In the genomic region with DNA sequence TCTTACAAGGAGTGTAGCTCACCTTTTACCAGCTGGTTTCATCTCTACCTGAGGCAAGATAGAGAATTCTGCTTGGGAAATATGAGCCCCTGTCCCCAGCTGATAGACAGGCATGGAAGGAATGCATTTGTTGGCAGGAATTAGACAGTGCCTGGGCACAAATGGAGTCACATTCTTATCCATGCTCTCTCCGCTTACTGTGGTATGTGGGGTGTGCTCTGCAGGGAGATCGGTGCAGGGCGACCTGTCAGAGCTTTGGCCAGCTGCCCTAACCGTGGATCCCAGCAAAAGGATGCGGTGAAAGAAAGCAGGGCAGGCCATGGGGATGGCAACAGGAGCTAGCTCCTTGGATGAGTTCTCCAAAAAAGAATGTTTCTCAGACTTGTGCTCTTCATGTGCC, we compare ENCODE assay signal across 21 mouse cellular contexts.
A peak's percentile ranks its signal among the peaks of the same experiment; 100 is the strongest.
DNase-seq lines count a peak whose midpoint lies in the region; ATAC-seq and TF ChIP-seq lines count a peak whose summit lies in the region.
"Had no signal": no experiment of that assay in that cellular context is flagged by ENCODE, and none has a peak within 500 bp of the region (broad histone marks: within the 10 kb centered on the region; RNA-seq: fewer than 3 reads in every experiment).

No protein-coding gene starts in this region.

- no peak for TF ChIP-seq CTCF in heart, postnatal 0 days (IDR thresholded peaks at IDR 0.05; ENCODE audit: low read depth)
- no peak for TF ChIP-seq CTCF in midbrain, postnatal 0 days (IDR thresholded peaks at IDR 0.05)

- peak; percentile 30 for DNase-seq in kidney, postnatal 10 days
- DNase-seq in kidney, adult 8-10 months = no peak
- peak; percentile 72 for DNase-seq in Muller cell, postnatal 12 days (ENCODE audit: inconsistent ontology term)
- no peak for DNase-seq in heart, embryonic 10.5 days (ENCODE audit: low spot score)
- peak; percentile 87 for DNase-seq in heart, postnatal 0 days (ENCODE audit: low spot score)
- no peak for DNase-seq in hindbrain, embryonic 10.5 days (ENCODE audit: low spot score)
- no peak for DNase-seq in midbrain, postnatal 0 days (ENCODE audit: low spot score)
- DNase-seq: adrenal gland, adult 2 months; cerebellum, adult 9-10 months; gastrocnemius, postnatal 36 days; right cerebral cortex, postnatal 14 days; thymus, postnatal 36 days had no signal

- H3K4me1 ChIP-seq in heart, embryonic 10.5 days = peaks cover 52% of the 10 kb centered on the region
- peaks cover 43% of the 10 kb centered on the region for H3K4me1 ChIP-seq in heart, postnatal 0 days (ENCODE audit: control insufficient read depth, insufficient read depth)
- H3K4me1 ChIP-seq in hindbrain, embryonic 10.5 days (replicated peaks) = peaks cover 18% of the 10 kb centered on the region
- no peaks in the 10 kb centered on the region for H3K4me1 ChIP-seq in midbrain, postnatal 0 days (ENCODE audit: insufficient read depth, low read length)

- H3K36me3 ChIP-seq in heart, embryonic 10.5 days = no peaks in the 10 kb centered on the region
- H3K36me3 ChIP-seq in heart, postnatal 0 days (replicated peaks; ENCODE audit: control insufficient read depth, insufficient read depth, low read length) = no peaks in the 10 kb centered on the region
- no peaks in the 10 kb centered on the region for H3K36me3 ChIP-seq in hindbrain, embryonic 10.5 days
- no peaks in the 10 kb centered on the region for H3K36me3 ChIP-seq in midbrain, postnatal 0 days (ENCODE audit: insufficient read depth, low read length)
- H3K36me3 ChIP-seq: embryonic facial prominence, embryonic 13.5 days; hindbrain, embryonic 13.5 days; limb, embryonic 13.5 days; lung, embryonic 15.5 days; midbrain, embryonic 12.5 days; neural tube, embryonic 13.5 days had no signal

- peak; percentile 75 for TF ChIP-seq EP300 in heart, postnatal 0 days (IDR thresholded peaks at IDR 0.05; ENCODE audit: low read depth)

- H3K9ac ChIP-seq in heart, postnatal 0 days (replicated peaks; ENCODE audit: low read depth, low read length) = no peak overlapping the region
- no peak overlapping the region for H3K9ac ChIP-seq in midbrain, postnatal 0 days (replicated peaks; ENCODE audit: low read length, poor library complexity, severe bottlenecking)
- H3K9ac ChIP-seq: embryonic facial prominence, embryonic 13.5 days; hindbrain, embryonic 13.5 days; limb, embryonic 13.5 days; liver, embryonic 14.5 days; lung, embryonic 15.5 days; midbrain, embryonic 12.5 days; neural tube, embryonic 13.5 days had no signal

- H3K27me3 ChIP-seq in heart, embryonic 10.5 days (ENCODE audit: insufficient read depth, poor library complexity, severe bottlenecking) = no peaks in the 10 kb centered on the region
- H3K27me3 ChIP-seq in heart, postnatal 0 days (ENCODE audit: control insufficient read depth, insufficient read depth, low read length) = no peaks in the 10 kb centered on the region
- H3K27me3 ChIP-seq in hindbrain, embryonic 10.5 days (ENCODE audit: insufficient read depth, poor library complexity, severe bottlenecking) = 0 out of 2 replicates have a peak, but pooled peaks cover 3% of the 10 kb centered on the region
- no peaks in the 10 kb centered on the region for H3K27me3 ChIP-seq in midbrain, postnatal 0 days (ENCODE audit: insufficient read depth, low read length)
- H3K27me3 ChIP-seq: embryonic facial prominence, embryonic 13.5 days; limb, embryonic 13.5 days; lung, embryonic 15.5 days had no signal

- H3K9me3 ChIP-seq in heart, embryonic 10.5 days = no peaks in the 10 kb centered on the region
- no peaks in the 10 kb centered on the region for H3K9me3 ChIP-seq in heart, postnatal 0 days (replicated peaks; ENCODE audit: control insufficient read depth, low read length)
- no peaks in the 10 kb centered on the region for H3K9me3 ChIP-seq in hindbrain, embryonic 10.5 days
- no peaks in the 10 kb centered on the region for H3K9me3 ChIP-seq in midbrain, postnatal 0 days (ENCODE audit: low read length)
- H3K9me3 ChIP-seq: embryonic facial prominence, embryonic 13.5 days; hindbrain, embryonic 13.5 days; limb, embryonic 13.5 days; lung, embryonic 15.5 days; midbrain, embryonic 12.5 days; neural tube, embryonic 13.5 days had no signal

- peak; percentile 94 for ATAC-seq in heart, postnatal 0 days (ENCODE audit: insufficient read depth, low read depth)
- no peak for ATAC-seq in midbrain, postnatal 0 days (ENCODE audit: low FRiP score)
- ATAC-seq: forebrain, embryonic 16.5 days; inflammation-experienced regulatory T-cells, adult 6 months had no signal

- peak overlapping the region; percentile 9; the same call in 1 of the 2 replicates for H3K4me2 ChIP-seq in heart, postnatal 0 days (ENCODE audit: low read depth, low read length)
- H3K4me2 ChIP-seq in midbrain, postnatal 0 days (ENCODE audit: low read depth, low read length, poor library complexity, severe bottlenecking) = no peak overlapping the region
- H3K4me2 ChIP-seq: embryonic facial prominence, embryonic 13.5 days; hindbrain, embryonic 13.5 days; limb, embryonic 13.5 days; lung, embryonic 15.5 days; midbrain, embryonic 12.5 days; neural tube, embryonic 13.5 days had no signal

- peak overlapping the region; percentile 72 for H3K27ac ChIP-seq in heart, embryonic 10.5 days
- peak overlapping the region; percentile 79 for H3K27ac ChIP-seq in heart, postnatal 0 days (ENCODE audit: low read depth)
- no peak overlapping the region for H3K27ac ChIP-seq in hindbrain, embryonic 10.5 days
- no peak overlapping the region for H3K27ac ChIP-seq in midbrain, postnatal 0 days (ENCODE audit: low read depth, low read length)
- H3K27ac ChIP-seq: embryonic facial prominence, embryonic 13.5 days; hindbrain, embryonic 13.5 days; limb, embryonic 13.5 days; liver, embryonic 14.5 days; lung, embryonic 15.5 days; midbrain, embryonic 12.5 days; neural tube, embryonic 13.5 days had no signal

- 45% methylated on average over 5 of the region's 5 CpGs for WGBS in heart, embryonic 10.5 days
- WGBS in heart, postnatal 0 days = 21% methylated on average over 5 of the region's 5 CpGs
- WGBS in hindbrain, embryonic 10.5 days = 75% methylated on average over 5 of the region's 5 CpGs
- 78% methylated on average over 5 of the region's 5 CpGs for WGBS in midbrain, postnatal 0 days

- H3K4me3 ChIP-seq in heart, embryonic 10.5 days = no peak overlapping the region
- H3K4me3 ChIP-seq in heart, postnatal 0 days (ENCODE audit: low read depth, low read length) = no peak overlapping the region
- no peak overlapping the region for H3K4me3 ChIP-seq in hindbrain, embryonic 10.5 days
- no peak overlapping the region for H3K4me3 ChIP-seq in midbrain, postnatal 0 days (ENCODE audit: low read depth, low read length)
- H3K4me3 ChIP-seq: embryonic facial prominence, embryonic 13.5 days; hindbrain, embryonic 13.5 days; limb, embryonic 13.5 days; lung, embryonic 15.5 days; midbrain, embryonic 12.5 days; neural tube, embryonic 13.5 days had no signal

Comparison
In these comparisons a context has a peak if more than half of its experiments do, and no peak if none do; other contexts are left out.
1. DNase-seq: peak in kidney, postnatal 10 days (single experiment), Muller cell, postnatal 12 days (single experiment) and heart, postnatal 0 days (single experiment); none in kidney, adult 8-10 months (0 of 2), heart, embryonic 10.5 days (single experiment), hindbrain, embryonic 10.5 days (single experiment) and midbrain, postnatal 0 days (single experiment).
2. H3K27ac ChIP-seq: peak in heart, embryonic 10.5 days (single experiment) and heart, postnatal 0 days (single experiment); none in hindbrain, embryonic 10.5 days (single experiment) and midbrain, postnatal 0 days (single experiment).